Mouse (Mus musculus) small intestine, adult 2 months (tissue): Measurements from ENCODE around the gene Mtnr1b.

ENCODE experiments used
- CTCF ChIP-seq: fragments of 200-500 bp; IDR thresholded peaks from 2 replicates; pipeline ENCODE4 v1.5.1; 2012; ENCODE audit warnings: low read depth, mild to moderate bottlenecking, control low read depth, inconsistent platforms, low read length, moderate library complexity, mixed read lengths; ENCODE audit not compliant: insufficient replicate concordance, insufficient read length; ENCODE audit errors: extremely low read depth
- POLR2A ChIP-seq: fragments of 200-500 bp; IDR thresholded peaks from 2 replicates; pipeline ENCODE4 v1.6.1; 2012; ENCODE audit warnings: low read depth, mild to moderate bottlenecking, control low read depth, inconsistent platforms, low read length, moderate library complexity

- TF ChIP-seq CTCF = no peak
- no peak for TF ChIP-seq POLR2A
These were observed 4.3 kb downstream of the Mtnr1b start for GRCm38 (mm10) chr9:15870013-15870412.
